Mouse (Mus musculus): ENCODE measurements at regions not wholly inside any gene's neighbourhood (a gene's known extent, or its start where the extent isn't known, plus 50 kb on each side); places are given as distances from the start of the nearest gene placed in this dataset.

DNA sequence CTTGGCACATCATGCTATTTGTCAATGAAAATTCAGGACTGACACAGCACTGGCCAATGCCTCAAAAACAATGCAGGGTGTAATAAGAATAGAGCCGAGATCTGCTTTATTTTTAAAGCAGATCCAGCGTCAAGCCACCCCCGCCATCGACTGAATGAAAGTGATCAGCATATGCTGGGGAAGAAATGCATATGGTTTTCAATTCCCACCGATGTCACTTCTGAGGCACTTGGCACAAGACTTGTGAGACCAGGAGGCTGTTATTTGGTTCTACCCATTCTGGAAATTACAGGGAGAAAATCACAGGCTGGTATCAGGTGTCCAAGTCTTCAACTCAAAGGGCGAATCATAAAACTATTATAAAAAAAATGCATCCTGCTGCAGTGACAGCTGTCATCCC, 689.3 kb upstream of the Pou3f3 start:
- DNase-seq (ENCODE audit: low read depth, low spot score) = no peak

DNA sequence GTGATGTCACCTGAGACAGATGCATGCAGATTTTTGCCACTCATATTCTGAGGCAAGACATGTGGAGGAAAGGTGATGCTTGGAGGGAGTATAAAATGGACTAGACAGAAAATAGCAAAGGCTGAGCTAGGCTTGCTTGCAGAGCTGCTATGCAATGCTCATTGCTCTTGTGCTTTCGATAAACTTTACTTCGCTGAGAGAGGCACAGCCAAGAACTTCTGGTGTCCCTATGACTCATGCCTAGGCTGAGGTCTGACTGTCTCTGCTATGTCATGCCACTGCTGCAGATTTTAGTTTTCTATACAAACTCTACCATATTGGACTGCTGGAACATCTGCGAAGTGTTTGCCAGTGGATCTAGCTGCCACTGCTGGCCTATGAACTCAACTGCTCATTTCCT, 687.5 kb upstream of the Pou3f3 start:
- no peak for DNase-seq (ENCODE audit: low read depth, low spot score)

DNA sequence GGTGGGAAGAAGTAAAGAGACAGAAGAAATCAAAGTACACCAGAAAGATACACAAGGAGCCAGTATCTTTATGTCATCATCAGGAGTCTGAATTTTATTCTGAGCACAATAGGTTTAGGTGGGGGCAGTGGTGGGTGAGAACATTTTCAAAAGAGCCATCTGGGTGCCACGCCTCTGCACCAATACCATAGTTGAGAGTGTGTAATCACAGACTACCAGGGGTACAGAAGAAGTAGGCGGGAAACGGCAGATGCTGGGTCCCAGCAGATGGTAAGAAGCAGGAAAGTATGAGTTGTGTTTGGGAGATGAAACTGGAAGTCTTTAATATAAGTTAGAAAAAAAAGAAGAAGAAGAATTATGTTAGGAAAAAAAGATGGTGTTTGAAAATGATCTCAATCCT, 682.7 kb upstream of the Pou3f3 start:
- no peak for DNase-seq (ENCODE audit: low read depth, low spot score)

DNA sequence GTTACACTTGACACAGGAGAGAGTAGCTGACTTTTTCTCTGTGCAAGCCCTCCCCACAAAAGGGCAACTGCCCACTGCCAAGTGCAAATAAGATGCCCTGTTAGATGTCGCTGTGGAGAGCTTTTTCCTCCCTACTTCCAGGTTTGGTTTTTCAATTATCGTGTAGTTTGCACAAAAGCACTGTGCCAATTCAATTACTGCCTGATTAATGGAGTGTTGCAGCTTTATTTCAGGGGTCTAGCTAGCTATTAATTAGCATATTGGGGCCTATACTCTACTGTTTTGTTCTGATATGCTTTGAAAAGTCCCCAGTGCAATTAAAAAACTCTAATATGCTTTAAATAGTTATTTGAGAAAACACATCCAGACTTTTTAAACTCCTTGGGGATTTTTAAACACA, 676.6 kb upstream of the Pou3f3 start:
- no peak for DNase-seq (ENCODE audit: low read depth, low spot score)

DNA sequence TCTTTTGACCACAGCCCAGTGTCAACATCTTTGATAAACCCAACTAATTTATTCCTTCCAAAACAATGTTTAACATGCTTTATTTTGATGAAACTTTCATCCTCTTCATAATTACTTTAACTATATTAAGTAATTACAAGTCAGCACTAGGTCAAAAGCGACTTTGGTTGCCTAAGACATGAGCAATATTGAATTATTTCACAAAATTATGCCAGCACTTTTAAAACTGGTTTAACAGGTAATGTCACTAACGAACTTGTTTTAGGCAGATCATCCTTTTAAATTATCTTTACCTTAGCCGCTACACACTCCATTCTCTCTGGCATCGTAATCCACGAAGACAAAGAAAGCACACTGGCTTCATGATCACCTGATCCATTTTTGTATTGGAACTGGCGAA, 669.8 kb upstream of the Pou3f3 start:
- DNase-seq (ENCODE audit: low read depth, low spot score) = no peak

DNA sequence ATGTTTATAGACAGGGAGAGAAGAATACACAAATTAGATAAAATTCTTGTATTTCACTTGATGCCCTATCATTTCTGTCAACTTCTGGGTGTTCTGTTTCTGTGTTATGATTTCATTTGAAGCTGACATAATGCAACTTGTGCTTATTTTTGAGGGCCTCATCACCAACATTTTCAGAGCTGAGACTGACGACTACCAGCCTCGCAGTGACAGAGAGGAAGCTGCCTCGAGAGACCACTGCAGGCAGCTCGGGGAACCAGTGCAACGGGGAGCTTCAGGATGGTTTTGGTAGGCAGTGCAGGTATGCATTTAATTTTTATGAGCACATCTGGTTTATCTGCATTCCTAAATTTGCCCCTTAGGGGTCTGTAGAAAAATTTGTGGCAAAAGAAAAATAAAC, 669.1 kb upstream of the Pou3f3 start:
- DNase-seq (ENCODE audit: low read depth, low spot score) = no peak

DNA sequence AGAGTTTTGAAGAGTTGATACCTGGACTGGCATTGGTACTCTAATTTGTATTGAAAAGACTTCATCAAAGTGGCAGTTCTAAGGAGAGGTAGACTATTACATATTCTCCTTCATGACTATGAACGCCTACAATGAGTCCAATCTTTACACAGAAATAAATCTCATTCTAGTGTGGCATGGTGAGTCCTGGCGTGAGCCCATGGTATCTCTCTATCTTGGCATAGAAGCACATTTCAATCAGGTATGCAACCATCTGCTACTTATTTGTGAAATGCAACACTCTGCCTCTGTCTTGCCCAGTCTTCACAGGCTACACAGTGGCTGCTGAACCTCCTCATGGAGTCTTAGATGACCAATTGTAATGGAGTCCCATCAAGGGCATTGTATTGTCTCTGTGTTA, 661.8 kb upstream of the Pou3f3 start:
- DNase-seq (ENCODE audit: low read depth, low spot score) = no peak

DNA sequence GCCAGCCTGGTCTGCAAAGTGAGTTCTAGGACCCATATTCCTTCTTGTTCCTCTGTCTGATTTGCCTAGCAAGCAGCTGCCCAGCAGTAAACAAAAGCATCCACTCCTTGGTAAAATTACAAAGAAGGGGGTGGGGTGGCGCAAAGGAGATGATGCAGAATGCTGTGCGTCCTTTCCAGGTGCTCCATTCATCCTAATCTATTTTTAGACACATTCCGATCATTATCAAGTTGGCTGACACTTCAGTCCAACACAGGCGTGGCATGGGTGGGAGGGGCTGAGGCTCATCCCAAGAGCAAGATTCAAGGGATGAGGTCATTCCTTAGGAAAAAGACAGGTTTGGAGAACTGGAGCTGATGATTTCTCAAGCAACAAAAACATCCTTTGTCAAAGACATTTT, 660.2 kb upstream of the Pou3f3 start:
- no peak for DNase-seq (ENCODE audit: low read depth, low spot score)

DNA sequence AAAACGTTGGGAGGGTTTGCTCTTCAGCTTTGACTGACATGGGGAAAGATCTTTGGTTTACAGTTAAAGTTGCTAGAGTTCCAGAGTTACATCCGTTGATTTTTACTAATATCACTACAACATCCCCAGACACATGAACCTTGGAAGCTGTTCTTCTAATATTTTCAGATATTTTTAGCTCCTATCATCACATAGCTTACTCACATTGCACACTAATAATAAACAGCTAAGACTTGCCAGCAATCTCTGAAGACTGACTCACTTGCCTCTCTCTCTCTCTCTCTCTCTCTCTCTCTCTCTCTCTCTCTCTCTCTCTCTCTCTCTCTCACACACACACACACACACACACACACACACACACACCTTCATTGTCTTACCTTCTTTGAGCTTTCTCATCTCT, 654.0 kb upstream of the Pou3f3 start:
- no peak for DNase-seq (ENCODE audit: low read depth, low spot score)

DNA sequence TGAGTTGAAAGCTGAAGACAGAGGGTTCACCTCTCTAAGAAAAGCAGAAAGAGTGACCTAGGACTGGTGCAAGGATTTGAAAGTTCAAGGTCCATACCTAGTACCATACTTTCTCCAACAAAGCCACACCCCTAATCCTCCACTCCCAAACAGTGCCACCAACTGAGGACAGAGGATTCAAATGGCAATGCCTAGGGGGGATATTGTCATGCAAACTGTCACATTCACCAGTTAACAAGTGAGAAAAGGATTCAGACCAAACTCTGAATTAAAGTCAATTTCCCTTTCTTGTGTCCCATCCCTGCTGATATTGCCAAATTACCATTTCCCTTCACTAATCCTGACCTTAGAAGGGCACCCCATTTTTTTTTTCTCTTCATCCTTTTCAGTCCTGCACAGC, 637.1 kb upstream of the Pou3f3 start:
- DNase-seq (ENCODE audit: low read depth, low spot score) = no peak

DNA sequence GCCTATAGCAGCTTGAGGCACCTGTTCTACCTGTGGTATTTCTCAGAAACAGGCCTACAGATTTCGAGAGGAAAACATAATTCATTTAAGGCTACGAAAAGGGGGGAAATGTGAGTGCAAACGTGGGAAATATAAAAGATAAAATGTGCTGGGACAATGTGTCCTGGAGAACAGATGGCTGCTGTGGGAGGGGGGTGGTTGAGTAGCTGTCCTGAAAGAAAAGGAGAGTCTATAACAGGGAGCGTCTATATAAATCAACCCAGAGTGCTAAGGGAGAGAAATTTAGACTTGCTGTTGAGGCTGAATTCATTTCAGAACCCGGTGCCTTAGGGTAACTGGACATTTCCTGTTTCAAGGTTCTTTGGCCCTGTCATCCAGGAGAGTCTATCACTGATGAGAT, 625.5 kb upstream of the Pou3f3 start:
- no peak for DNase-seq (ENCODE audit: low read depth, low spot score)

DNA sequence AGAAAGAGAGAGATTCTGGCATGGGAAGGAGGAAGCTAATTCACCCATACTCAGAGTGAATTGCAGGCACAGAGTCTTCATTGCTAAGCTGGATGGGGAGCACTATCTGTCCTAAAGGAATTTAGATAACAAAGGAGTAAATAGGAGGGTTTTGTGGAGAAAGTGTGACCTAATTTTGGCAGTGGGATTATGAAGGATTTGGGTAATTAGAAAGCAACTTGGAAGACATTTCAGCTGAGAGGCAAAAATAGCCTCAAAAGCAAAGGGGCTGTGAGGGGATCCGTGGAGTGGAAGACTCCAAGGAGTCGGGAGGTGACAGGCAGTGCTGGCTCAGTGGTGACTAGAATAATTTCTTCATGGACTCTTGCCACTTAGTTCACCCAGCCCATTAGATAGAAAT, 599.5 kb upstream of the Pou3f3 start:
- DNase-seq (ENCODE audit: low read depth, low spot score) = no peak

DNA sequence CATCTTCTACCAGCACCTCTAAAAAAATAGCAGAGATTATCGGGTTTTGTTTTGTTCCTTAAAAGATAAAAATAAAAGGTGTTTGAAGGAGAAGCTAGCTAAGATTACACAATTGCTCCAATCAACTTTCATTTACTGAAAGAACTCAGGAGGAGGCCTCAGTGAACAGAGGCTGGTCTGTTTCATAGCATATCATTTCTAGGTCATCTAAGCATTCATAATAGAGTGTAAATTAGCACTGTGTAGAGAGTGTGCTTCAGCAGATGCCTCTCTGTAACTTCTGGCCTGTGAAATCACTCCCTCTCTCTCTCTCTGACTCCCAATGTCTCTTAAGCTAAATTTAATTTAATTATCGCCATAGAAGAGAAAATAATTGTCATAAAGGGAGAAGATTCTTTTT, 597.0 kb upstream of the Pou3f3 start:
- DNase-seq (ENCODE audit: low read depth, low spot score) = no peak

DNA sequence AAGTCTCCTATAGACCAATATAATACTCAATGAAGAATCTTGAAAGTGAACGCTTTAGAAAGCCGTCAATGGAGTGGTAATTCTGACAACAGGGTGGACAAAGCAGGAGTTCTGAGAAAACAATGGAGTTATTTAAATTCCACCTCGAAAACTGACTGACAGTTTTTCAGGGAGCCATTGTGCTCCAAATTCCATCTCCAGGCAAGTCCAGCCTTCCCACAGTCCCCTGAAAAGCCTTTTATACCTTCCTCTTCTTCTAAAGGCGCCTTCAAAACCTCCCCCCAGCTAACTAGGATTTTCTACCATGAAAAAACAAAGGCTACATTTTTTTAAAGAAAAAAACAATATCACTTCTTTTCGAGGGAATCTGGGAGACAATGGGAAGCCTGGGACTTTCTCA, 588.0 kb upstream of the Pou3f3 start:
- no peak for DNase-seq (ENCODE audit: low read depth, low spot score)

DNA sequence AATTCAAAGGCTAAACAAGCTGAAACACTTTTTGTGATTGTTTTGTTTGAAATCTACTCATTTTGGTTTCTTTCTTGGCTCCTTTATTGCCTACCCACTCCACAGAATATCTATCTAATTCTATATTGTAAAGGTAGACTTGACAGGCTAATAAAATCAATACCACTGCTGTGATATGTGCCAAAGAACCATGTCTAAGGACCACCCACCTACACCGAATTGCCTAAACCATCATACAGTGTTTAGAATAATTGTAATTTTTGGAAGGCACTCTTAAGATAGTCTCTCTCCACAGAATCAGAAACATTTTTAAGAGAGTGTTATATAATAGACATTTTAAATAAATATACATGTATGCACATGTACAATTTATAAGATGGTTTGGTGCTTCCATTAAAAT, 587.6 kb upstream of the Pou3f3 start:
- DNase-seq (ENCODE audit: low read depth, low spot score) = no peak

DNA sequence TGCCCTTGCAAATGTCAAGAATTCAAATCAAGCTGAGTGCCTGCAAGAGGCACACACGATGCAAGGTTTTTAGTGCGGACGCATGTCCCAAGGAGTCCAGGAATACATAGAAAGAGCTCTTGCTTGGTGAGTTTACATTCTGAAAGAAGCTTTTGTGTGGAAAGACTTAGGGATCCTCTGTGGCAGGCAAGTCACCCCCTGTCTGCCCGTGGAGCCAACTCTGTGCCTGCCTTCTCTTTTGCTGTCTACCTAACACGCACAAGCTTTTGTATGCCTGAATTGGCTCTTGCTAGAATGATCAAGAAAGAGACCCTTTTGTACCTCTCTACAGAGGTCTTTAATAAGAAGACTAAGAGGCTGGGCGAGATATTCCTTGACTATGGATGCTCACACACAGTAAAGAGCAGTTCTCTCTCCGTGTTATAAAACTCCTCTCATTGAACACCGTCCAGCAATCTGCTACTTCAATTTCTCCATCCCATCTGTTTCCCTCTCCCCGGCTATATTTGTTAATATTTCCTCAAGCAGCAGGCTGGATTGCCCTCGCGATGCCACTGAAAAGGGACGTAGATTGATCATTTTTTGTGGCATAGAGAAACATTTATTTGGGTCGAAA, 543.3 kb upstream of the Pou3f3 start:
- peak; percentile 6 for DNase-seq (ENCODE audit: low read depth, low spot score)

DNA sequence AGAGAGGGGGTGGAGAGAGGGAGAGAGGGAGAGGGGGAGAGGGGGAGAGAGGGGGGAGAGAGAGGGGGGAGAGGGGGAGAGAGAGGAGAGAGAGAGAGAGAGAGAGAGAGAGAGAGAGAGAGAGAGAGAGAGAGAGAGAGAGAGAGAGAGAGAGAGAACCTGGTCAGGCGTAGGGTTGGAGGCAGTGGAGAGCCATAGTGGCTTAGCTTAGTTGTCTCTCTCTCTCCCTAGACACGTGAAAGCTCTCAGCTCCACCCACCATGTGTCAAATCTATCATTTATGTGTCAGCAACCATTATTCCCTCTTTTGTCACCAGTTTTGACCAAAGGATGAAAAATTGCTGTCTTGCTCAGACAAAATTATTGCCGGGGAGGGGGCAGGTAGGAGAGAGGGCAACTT, 542.7 kb upstream of the Pou3f3 start:
- DNase-seq (ENCODE audit: low read depth, low spot score) = no peak

DNA sequence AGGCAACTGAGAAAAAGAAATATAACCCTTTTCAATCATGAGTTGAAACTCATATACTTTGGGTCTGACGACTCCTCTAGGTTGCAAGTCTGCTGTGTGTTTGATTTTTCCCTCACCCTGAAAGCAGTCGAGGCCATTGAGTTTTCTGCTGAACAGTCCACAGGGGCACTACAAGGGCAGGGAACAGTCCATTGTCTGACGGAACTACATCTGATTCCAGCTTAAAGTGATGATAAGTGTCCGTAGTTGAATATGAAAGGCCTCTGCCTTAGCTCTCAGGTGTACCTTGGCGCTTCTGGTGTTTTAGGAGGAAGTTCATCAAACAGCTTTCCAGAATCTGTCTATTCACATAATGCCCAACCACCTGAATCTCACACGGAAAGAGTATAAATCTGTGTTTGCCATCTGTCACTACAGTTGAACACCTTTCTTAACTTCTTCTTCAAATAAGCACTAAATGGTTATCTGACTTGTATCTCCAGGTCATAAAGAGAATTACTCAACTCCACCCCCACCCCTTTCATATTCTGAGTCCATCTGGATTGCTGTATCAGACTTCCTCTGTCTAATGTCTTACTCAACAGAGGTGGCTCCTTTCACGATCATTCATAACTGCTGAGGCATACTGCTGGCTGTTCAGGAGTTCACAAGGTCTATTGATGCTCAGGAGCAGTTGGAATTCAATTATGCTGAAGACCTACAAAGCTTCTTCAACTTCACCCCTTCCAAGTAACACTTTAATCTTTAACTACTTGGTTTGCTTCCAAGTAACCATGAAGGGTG, 527.6 kb upstream of the Pou3f3 start:
- DNase-seq (ENCODE audit: low read depth, low spot score) = no peak

DNA sequence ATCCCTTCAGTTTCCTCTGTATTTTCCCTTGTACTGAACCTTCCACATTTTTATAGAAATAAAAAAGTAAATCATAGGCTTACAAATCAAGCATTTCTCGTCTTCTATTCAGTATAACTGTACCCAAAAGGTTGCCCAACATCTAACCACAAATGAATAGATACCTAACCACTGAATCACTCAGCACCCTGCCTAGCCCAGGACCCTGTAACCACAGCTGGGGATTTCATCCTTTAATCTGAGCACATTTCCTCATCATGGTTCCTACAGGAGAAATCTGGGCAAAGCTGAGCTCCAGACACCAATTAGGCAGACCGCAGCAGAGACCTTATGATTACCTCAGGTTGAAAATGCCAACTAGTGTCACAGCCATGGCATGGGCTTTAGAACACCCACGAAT, 526.1 kb upstream of the Pou3f3 start:
- DNase-seq (ENCODE audit: low read depth, low spot score) = no peak

DNA sequence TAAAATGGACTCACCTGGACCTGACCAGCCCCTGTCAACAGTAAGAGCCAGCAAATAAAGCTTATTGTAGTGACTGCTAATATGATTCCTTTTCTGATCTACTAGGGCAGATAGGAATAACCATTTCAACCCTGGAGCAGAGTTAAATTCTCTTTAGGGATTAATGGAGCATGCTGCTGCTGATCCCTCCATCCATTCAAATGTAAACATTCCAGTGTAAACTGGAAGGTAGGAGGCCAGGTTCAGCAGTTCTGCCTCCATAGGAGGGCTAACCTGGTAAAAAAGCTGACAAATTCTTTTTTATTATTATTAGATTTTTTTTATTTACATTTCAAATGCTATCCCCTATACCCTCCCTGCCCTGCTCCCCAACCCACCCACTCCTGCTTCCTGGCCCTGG, 509.3 kb upstream of the Pou3f3 start:
- DNase-seq (ENCODE audit: low read depth, low spot score) = no peak

DNA sequence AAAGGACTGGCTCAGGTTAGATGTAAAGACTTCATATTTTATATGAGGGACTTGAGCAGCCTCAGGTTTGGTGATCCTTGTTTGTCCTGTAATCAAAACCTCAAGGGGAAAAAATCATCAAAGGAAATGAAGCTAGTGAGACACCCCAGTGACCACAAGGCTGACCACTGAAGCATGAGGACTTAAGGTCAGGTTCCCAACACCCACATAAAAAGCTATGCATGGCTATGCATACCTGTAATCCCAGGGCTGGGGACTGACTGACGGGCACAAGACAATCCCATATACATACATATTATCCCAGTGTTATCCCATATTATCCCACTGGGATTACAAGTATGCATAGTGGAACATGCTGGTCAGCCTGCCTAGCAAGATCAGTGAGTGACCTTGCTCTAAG, 467.5 kb upstream of the Pou3f3 start:
- no peak for DNase-seq (ENCODE audit: low read depth, low spot score)

DNA sequence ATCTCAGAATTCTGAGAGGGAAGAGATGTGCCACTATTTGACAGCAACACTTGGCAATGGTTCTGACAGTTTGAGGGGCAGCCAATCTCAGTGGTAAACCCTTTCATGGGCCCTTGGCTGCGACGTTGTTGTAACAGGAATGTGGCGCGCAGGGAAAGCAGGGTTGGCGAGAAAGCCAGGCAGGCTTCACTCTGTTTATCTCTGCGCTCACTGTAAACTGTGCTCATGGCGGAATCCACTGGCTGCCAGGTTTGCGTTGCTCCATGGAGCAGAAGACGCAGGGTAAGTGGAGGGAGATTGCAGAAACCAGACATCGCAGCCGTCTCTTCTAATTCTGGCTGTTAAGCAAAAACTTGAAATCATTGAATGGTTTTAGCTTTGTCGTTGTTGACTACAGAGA, 465.9 kb upstream of the Pou3f3 start:
- DNase-seq (ENCODE audit: low read depth, low spot score) = peak; percentile 80

DNA sequence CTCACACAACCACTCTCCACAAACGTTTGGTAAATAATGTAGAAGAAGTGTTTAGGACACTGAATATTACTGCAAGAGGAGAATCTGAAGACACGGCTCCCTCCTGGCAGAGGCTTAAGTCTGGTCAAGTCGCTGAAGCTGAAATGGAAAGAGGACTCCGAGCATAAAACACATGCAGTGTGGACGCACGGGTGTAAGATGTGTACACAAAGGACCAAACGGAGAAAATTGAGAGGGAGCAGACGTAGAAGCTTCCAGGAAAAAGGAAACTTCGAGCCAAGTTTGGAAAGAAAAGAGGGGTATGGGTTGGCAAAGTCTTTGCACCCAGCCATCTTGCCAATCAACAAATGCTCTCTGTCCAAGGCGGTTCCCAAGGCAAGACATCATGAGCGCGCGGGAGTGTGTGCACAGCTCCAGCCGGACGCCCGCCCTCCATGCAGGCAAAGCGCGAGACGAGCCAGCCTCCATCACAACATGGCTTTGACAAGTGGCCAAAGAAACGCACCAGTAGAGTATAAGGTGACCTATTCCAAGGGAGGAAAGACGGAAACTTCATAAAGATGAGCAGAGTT, 465.0 kb upstream of the Pou3f3 start:
- peak; percentile 79 for DNase-seq (ENCODE audit: low read depth, low spot score)

Data from brain, embryonic 18.5 days (tissue).